Mouse (Mus musculus) MEL (cell line): ENCODE data around the gene Bcas3.

Source experiments
- BHLHE40 ChIP-seq: IDR thresholded peaks from 2 replicates; pipeline ENCODE4 v1.6.1; 2012; ENCODE audit warnings: low read depth, mild to moderate bottlenecking, inconsistent platforms, low read length, improper control_type of control experiment, borderline replicate concordance
- CTCF ChIP-seq, 3 experiments: IDR thresholded peaks in 2 of 3; conservative IDR thresholded peaks in 1 of 3; 2 replicates each; pipeline ENCODE4 v1.5.1; 2011 to 2012; ENCODE audit warnings: low read length in 3 of 3, low read depth in 2 of 3, mild to moderate bottlenecking in 2 of 3, improper control_type of control experiment in 1 of 3, inconsistent platforms in 1 of 3, mixed read lengths in 1 of 3, moderate library complexity in 1 of 3; ENCODE audit not compliant: control insufficient read depth in 1 of 3, insufficient read depth in 1 of 3, poor library complexity in 1 of 3, severe bottlenecking in 1 of 3
- GATA1 ChIP-seq: IDR thresholded peaks from 2 replicates; pipeline ENCODE4 v1.6.1; 2011; ENCODE audit warnings: low read depth, low read length, improper control_type of control experiment
- RCOR1 ChIP-seq: IDR thresholded peaks from 2 replicates; pipeline ENCODE4 v1.6.1; 2012; ENCODE audit warnings: low read depth, mild to moderate bottlenecking, inconsistent platforms, low read length, improper control_type of control experiment
- TAL1 ChIP-seq: IDR thresholded peaks from 2 replicates; pipeline ENCODE4 v1.6.1; 2012; ENCODE audit warnings: mild to moderate bottlenecking, inconsistent platforms, low read length, moderate library complexity, mixed read lengths
- TBP ChIP-seq: IDR thresholded peaks from 2 replicates; pipeline ENCODE4 v1.8.0; 2011; ENCODE audit warnings: low read depth, low read length, improper control_type of control experiment
- ZC3H11A ChIP-seq: IDR thresholded peaks from 2 replicates; pipeline ENCODE4 v1.6.1; 2012; ENCODE audit warnings: low read depth, mild to moderate bottlenecking, inconsistent platforms, low read length, improper control_type of control experiment

- TF ChIP-seq GATA1, result no peak
- no peak for TF ChIP-seq RCOR1
- TF ChIP-seq CTCF (IDR thresholded peaks at IDR 0.05 in 2 of 3, conservative IDR thresholded peaks at IDR 0.05 in 1 of 3; ENCODE audit: control insufficient read depth in 1 of 3, insufficient read depth in 1 of 3, low read depth in 2 of 3, low read length in 3 of 3, poor library complexity in 1 of 3, severe bottlenecking in 1 of 3), result peak; percentile 53 to 97 (median 91)
- TF ChIP-seq TBP, result 0 out of 2 replicates have a peak, but pooled peaks have one; percentile 2
- TF ChIP-seq BHLHE40, result no peak
- TF ChIP-seq TAL1, result no peak
- TF ChIP-seq ZC3H11A, result peak; percentile 69
Measured at GRCm38 (mm10) chr11:85841980-85842379, 489.0 kb downstream of the Bcas3 start.
